Mouse (Mus musculus) left cerebral cortex, adult 9 months (tissue): Measurements from ENCODE around the gene Apold1.

Experiments
- DNase-seq, 2 experiments: peaks; one replicate each; pipeline ENCODE4 v3.0.0; 2022; ENCODE audit warnings: low spot score in 2 of 2

Apold1 gene

GRCm38 (mm10) chr6:135026755-135027154 is 45.2 kb downstream of the Apold1 start:
- no peak for DNase-seq

- no peak for DNase-seq
Observed at GRCm38 (mm10) chr6:135029246-135029645, 47.7 kb downstream of the Apold1 start.
